Mouse (Mus musculus) liver, postnatal 0 days (tissue): ENCODE measurements around the gene Ncor2.

Source experiments
- CTCF ChIP-seq: sonication (generic); IDR thresholded peaks from 2 replicates; pipeline ENCODE4 v1.5.1; 2016; ENCODE audit warnings: antibody characterized with exemption, low read depth
- EP300 ChIP-seq: IDR thresholded peaks from 2 replicates; pipeline ENCODE4 v1.6.1; 2016; ENCODE audit warnings: antibody characterized with exemption, low read depth, mild to moderate bottlenecking

DNA sequence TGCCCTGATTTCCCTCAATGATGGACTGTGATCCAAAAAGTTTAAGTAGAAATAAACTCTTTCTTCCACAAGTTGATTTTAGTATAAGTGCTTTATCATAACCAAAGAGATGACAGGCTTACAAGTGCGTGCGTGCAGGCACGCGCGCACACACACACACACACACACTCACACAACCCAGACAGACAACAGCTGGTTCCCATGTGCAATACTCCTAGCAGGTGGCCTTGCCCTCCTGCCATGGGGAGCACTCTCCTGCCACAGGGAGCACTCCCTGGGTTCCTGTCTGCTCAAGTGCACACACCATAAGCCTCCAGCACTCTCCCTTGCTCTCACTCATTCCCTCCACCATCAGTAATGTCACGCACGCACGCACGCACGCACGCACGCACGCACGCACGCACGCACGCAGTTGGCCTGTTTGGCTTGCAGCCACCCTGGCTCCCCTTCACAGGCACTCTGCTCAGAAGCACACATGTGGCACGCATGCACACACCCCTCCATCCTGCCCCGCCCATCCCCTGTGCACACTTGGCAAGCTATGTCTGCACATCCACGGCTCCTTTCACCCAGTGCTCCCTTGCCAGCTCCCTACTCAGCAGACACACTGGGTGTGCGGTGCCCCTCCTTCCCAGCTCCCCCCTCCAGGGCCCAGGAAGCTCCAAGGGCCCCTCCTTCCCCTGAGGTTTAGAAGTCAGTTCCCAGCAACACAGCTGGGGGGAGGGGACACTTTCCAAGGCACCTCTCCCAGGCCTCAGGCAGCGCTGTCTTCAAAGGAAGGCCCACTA, 22.4 kb downstream of the Ncor2 start:
- TF ChIP-seq CTCF (no peak), EP300 (no peak)
